Mouse (Mus musculus) v-Abl transformed pro-B cells (cell line): ENCODE results near the gene Angel2.

ENCODE experiments used
- in situ Hi-C, 2 experiments: fragments of 400-800 bp; cut with MboI; formaldehyde crosslinking; loops; one replicate each; pipeline ENCODE4 v1.15.1; 2025; ENCODE audit not compliant: unreplicated experiment in 2 of 2

The Angel2 gene

GRCm38 (mm10) chr1:190927751-190928369, 2.9 kb downstream of the Angel2 start:
- in situ Hi-C loops, result loop anchor here (10.0 to 25.0 kb wide), 2 partner anchors 884 to 897 kb away; partner anchors contain the start of gene Nek2 (in 2 of the 2)

GRCm38 (mm10) chr1:190928370-190929009, 3.6 kb downstream of the Angel2 start:
- in situ Hi-C loops, result loop anchor here (10.0 to 25.0 kb wide), 2 partner anchors 884 to 896 kb away; partner anchors contain the start of gene Nek2 (in 2 of the 2)

- in situ Hi-C loops, result loop anchor here (10.0 to 25.0 kb wide), 2 partner anchors 883 to 896 kb away; partner anchors contain the start of gene Nek2 (in 2 of the 2)
Measured at GRCm38 (mm10) chr1:190929010-190929695, 4.2 kb downstream of the Angel2 start.

GRCm38 (mm10) chr1:190930181-190930580, 5.3 kb downstream of the Angel2 start:
- in situ Hi-C loops, result loop anchor here in 1 of 2 experiments (10.0 to 25.0 kb wide), 2 partner anchors 645 to 882 kb away; partner anchors contain the start of genes Dtl, Ints7 and Nek2

DNA sequence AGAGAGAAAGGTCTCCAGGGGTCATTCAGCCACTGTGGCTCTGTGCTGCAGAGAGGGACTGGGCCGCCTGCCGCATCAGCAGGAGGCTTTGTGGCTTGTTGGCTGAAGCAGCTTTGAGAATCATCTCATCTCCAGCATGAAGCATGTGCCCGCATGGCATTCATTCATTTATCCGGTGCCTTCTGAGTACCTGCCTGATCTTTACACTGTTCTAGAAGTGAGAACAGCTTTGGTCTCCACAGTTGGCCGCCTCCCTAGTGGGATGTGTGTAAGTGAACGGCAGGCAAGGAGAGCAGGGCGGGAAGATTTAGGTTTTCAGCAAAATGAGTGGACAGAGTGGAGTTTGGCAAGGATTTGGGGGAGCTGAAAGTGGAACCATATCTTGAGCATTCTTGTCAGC, 14.9 kb downstream of the Angel2 start:
- in situ Hi-C loops, result loop anchor here (5.0 to 25.0 kb wide), 6 partner anchors 137 to 872 kb away; partner anchors contain the start of genes Dtl (in 1 of the 2), Ints7 (in 1 of the 2) and Nek2 (in 1 of the 2)

- in situ Hi-C loops, result loop anchor here (5.0 to 25.0 kb wide), 5 partner anchors 133 to 868 kb away; partner anchors contain the start of gene Nek2 (in 1 of the 2)
Measured at GRCm38 (mm10) chr1:190944109-190944760, 19.3 kb downstream of the Angel2 start.

GRCm38 (mm10) chr1:190947986-190948385, 23.1 kb downstream of the Angel2 start:
- in situ Hi-C loops, result loop anchor here in 1 of 2 experiments (25.0 kb wide), 1 partner anchor 864 kb away; the partner anchor contains the start of gene Nek2

GRCm38 (mm10) chr1:190948439-190948838, 23.5 kb downstream of the Angel2 start:
- in situ Hi-C loops, result loop anchor here in 1 of 2 experiments (25.0 kb wide), 1 partner anchor 864 kb away; the partner anchor contains the start of gene Nek2

GRCm38 (mm10) chr1:190948846-190949245, 23.9 kb downstream of the Angel2 start:
- in situ Hi-C loops, result loop anchor here in 1 of 2 experiments (25.0 kb wide), 1 partner anchor 863 kb away; the partner anchor contains the start of gene Nek2

DNA sequence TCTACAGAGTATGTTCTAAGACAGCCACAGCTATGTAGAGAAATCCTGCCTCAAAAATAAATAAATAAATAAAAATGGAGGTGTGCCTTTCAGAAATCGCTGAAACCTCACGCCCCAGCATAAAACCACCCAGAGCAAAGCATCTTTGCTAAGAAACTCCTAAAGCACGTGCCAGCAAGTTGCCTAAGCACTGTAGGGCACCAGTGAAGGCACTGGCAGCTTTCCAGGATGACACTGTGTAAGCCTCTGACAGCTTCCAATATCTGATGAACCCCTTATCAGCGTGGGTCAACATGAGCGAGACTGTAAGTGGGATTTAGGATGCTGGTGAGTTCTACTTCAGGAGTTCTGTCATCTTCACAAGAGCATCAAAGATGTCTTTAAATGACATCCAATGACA, 26.1 kb downstream of the Angel2 start:
- in situ Hi-C loops, result loop anchor here in 1 of 2 experiments (5.0 kb wide), 1 partner anchor 321 kb away; no protein-coding TSS in a partner anchor

DNA sequence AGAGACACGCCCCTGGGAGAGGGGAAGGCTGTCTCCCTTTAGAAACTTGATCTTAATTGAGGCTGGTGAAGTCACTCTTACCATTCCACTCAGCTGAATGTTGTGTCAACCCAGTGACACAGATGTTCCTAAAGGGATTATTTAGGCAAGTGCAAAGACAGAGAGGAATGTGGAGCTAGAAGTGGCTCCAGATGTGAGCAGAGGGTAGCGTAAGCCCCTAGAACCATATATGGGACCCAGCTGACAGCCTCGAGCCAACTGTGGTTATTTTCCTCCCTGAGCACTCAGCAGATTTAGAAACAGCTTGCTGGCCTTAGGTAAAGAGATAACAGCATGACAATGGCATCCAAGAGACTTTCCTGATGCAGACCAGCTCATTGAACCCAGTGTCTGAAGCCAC, 28.1 kb downstream of the Angel2 start:
- in situ Hi-C loops, result loop anchor here in 1 of 2 experiments (5.0 kb wide), 1 partner anchor 319 kb away; no protein-coding TSS in a partner anchor

- in situ Hi-C loops, result no loop called here
Measured at GRCm38 (mm10) chr1:190958821-190959220, 33.9 kb downstream of the Angel2 start.

DNA sequence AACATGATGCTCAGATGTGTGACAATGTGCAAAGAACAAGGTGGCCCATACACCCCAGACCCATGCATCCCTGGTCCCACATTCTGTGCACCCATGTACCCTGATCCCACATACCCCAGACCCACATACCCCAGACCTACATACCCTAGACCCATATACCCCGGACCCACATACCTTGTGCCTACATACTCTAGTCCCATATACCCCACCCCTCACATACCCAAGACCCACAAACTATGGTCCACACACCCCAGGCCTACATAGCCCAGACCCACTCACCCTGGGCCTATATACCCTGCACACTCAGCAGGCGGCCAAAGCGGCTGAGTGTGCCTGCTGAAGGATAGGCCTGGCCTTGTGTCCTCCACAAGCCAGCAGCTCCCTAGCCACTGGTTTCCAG, 37.8 kb downstream of the Angel2 start:
- in situ Hi-C loops, result no loop called here

DNA sequence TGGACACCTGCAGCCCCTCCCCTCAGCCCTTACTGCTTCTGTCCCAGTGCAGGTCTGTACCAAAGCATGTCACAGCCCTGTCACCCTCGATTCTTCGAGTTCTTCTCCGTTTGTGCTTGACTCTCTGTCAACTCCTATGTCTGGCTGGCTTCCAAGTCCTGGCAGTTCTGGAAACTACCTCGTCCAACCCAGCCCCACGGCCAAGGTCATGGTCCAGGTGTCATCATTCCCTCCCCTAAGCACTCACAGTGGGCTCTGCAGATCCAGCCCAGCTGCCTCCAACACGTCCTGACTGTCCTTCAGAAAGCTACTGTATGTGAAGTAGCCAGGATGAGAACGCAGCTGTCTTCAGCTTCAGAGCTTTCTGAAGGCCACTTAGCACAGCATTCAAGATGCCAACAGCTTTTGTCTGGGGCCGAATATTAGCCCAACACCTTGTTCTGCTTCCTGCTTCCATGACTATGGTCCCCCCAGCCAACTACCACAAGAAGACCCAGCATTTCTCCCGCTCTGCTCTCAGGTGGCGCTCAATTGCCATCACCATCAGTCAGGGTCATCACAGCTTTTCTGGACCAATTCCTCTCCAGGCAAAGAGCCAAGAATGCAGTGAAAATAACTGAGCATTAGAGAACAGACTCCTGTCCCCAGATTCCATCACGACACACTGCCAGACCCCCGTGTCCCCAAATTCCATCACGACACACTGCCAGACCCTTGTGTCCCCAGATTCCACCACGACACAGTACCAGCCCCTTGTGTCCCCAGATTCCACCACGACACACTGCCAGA, 40.3 kb downstream of the Angel2 start:
- in situ Hi-C loops, result no loop called here

DNA sequence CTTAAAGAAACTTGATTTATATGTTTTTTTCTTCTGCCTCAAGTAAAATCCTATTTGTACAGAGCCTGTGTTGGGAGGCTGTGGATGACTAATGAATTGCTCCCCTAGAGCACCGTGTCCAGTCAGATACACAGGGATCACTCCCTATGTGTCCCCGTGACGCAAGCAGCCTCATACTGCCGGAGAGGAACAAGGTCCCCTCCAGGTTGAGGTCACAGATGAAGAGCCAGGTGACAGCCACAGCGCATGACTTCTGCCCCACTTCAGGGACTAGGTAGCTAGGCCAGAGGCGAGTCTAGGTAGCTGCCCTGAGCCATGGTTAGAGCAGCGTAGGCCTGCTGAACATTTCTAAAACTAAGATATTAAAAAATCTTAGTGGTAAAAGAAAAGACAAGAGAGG, 43.1 kb downstream of the Angel2 start:
- in situ Hi-C loops, result no loop called here

DNA sequence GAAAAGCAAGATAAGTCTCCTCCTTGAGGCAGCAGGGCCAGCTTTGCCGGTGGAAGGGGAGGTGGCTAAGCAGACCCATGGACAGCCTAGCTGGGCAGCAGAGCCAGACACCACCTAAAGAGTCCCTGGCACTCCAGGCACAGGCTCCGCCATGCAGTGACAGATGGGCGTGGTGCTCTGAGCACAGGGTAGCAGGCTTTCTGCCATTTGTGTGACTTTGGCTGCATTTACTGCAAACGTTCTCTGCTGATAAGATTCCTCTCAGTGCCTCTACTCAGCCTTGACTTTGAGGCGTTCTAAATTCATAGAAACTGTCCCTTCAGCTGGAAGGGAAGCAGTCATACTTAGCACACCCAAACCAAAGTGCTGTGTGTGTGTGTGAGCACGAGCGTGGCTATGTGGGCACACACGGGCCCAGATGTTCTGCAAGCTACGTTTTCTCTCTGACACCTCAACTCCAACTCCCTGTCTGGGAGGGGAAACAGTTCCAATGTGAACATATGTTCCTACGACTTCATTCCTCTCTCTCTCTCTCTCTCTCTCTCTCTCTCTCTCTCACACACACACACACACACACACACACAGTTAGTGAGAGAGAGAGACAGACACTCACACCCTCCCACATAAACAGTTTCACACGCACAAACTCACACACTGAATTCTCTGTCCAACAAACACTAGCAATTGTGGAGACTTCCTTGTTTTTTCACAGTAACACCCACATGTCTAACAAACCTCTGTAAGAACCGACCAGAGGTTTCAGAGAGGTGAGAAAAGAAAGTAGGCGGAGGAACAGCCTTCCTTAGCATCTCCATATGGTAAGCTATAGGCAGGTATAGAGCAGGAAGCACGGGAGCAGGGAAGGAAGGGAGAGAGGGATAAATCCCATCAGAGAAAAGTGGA, 47.0 kb downstream of the Angel2 start:
- in situ Hi-C loops, result no loop called here

GRCm38 (mm10) chr1:190972612-190973192, 47.8 kb downstream of the Angel2 start:
- in situ Hi-C loops, result no loop called here

GRCm38 (mm10) chr1:190974191-190974590, 49.3 kb downstream of the Angel2 start:
- in situ Hi-C loops, result no loop called here
